Mouse (Mus musculus) lung, embryonic 14.5 days (tissue): ENCODE data around the gene Gad1. TPM values are rescaled to one million over a fixed set of nuclear protein-coding genes. Genes with fewer than 3 reads are reported as not detected.

Experiments used
- ATAC-seq: fragments of 200-750 bp; cut with Nextera tagmentation; 2 replicates; pipeline ENCODE4 v1.8.0; 2017; ENCODE audit warnings: mild to moderate bottlenecking, moderate TSS enrichment, moderate library complexity; ENCODE audit not compliant: insufficient read depth
- DNase-seq: peaks from one replicate; pipeline ENCODE4 v3.0.0-alpha.2; 2015
- H3K27ac ChIP-seq: fragments of 300-500 bp; sonication (generic); 2 replicates; pipeline ENCODE4 v1.5.1; 2014; ENCODE audit warnings: low read depth, mild to moderate bottlenecking, moderate library complexity
- H3K27me3 ChIP-seq: fragments of 300-500 bp; sonication (generic); 2 replicates; pipeline ENCODE4 v1.6.1; 2014; ENCODE audit warnings: low read length, control low read depth; ENCODE audit not compliant: insufficient read depth
- H3K36me3 ChIP-seq: fragments of 300-500 bp; sonication (generic); 2 replicates; pipeline ENCODE4 v1.6.1; 2014; ENCODE audit warnings: control low read depth; ENCODE audit not compliant: insufficient read depth
- H3K4me1 ChIP-seq: fragments of 300-500 bp; sonication (generic); 2 replicates; pipeline ENCODE4 v1.6.1; 2014; ENCODE audit warnings: antibody characterized with exemption, control low read depth; ENCODE audit not compliant: insufficient read depth
- H3K4me2 ChIP-seq: fragments of 300-500 bp; sonication (generic); 2 replicates; pipeline ENCODE4 v1.6.1; 2014; ENCODE audit warnings: mild to moderate bottlenecking
- H3K4me3 ChIP-seq: fragments of 300-500 bp; sonication (generic); 2 replicates; pipeline ENCODE4 v1.5.1; 2014; ENCODE audit warnings: low read depth, low read length
- H3K9ac ChIP-seq: fragments of 300-500 bp; sonication (generic); 2 replicates; pipeline ENCODE4 v1.6.1; 2014
- H3K9me3 ChIP-seq: fragments of 300-500 bp; sonication (generic); 2 replicates; pipeline ENCODE4 v1.6.1; 2016; ENCODE audit warnings: low read depth, low read length, control low read depth
- CTCF ChIP-seq: IDR thresholded peaks from 2 replicates; pipeline ENCODE4 v1.5.1; 2016; ENCODE audit warnings: antibody characterized with exemption, low read depth
- WGBS: fragments of 180-500 bp; shearing (Covaris S2); extraction: QIAGEN DNeasy Blood & Tissue Kit; methylation state at CpG from one replicate; pipeline ENCODE4 v1.1.7; 2014; 5-methylcytosine and 5-hydroxymethylcytosine counted together
- polyA plus RNA-seq: library from polyadenylated mRNA; unstranded; fragments of >200 nt; fragmentation: Nextera tagmentation; extraction: Ambion mirVana; gene quantifications from 2 replicates; pipeline ENCODE4 v1.2.1, GENCODE M21; 2014

Gene Gad1
- polyA plus RNA-seq, 1 experiment from 2014 or later: 0.28 TPM

DNA sequence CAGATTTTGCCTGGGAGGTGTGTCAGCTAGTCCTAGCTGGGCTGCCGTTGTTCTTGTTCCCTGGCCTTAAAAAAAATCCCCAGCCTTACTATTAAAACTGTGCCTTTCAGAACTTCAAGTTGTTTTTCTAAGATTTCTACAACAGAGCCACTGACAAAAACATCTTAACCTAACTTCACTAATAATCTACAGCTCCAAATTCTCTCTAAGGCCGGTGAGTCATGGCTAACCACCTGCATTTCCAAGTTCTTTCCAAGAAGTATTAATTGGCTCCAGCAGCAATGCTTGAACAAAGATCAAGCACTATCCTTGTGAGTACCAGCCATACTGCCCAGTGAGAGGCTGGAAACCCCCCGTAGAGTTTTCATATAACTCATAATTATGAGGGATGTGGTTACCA is 56.9 kb downstream of the Gad1 start:
- Histone ChIP-seq H3K9me3 (no peaks in the 10 kb centered on the region), H3K27ac (no peak overlapping the region), H3K36me3 (no peaks in the 10 kb centered on the region), H3K9ac (no peak overlapping the region), H3K4me3 (no peak overlapping the region), H3K4me2 (no peak overlapping the region), H3K4me1 (no peaks in the 10 kb centered on the region), H3K27me3 (no peaks in the 10 kb centered on the region)
- WGBS: 71% methylated on average over 3 of the region's 3 CpGs
- no peak for TF ChIP-seq CTCF
- ATAC-seq: no peak
- no peak for DNase-seq

DNA sequence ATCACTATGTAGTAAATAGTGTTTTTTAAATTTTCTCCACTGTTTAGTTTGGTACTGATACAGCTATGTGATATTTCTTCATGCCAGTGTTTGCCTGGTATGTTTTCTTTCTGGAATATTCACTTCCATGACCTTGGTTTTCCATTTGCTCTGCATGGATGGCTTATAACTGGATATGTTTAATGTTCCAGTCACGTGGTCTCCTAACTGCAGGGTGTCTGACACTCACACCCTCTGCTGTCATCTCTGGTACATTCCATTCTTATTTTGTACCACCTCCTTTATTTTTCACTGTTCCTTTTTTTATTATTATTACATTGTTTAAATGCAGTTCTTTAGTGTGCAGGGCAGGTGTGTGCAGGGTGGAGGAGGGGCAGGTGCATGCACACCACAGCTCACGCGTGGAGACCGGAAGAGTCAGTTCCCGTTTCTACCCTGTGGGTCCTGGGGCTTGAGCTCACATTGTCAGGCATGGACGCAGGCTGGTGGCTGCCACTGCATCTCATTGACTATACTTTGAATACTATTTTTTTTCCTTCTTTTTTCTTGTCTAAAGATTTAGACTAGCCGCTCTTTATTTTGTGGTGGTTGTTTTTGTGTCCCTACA is 62.0 kb downstream of the Gad1 start:
- 81% methylated on average over 7 of the region's 7 CpGs for WGBS

DNA sequence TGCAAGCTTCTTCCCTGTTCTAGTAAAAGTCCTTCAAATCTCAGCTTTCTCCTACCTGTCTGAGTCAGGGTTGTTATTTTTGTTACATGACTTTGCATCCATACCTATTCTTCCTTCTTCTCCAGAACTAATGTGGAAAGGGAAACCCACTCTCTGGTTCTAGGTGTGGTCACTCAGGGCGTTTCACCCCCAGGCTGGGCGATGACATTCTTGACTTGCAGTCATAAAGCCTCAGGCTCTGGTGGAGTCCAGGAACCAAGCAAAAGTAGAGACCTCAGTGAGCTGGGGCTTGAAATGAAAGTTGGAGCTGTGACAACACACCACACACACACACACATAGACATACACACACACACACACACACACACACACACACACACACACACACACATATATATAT is 63.2 kb downstream of the Gad1 start:
- Histone ChIP-seq H3K27me3 (no peaks in the 10 kb centered on the region), H3K4me2 (no peak overlapping the region), H3K4me1 (no peaks in the 10 kb centered on the region), H3K9me3 (no peaks in the 10 kb centered on the region), H3K27ac (no peak overlapping the region), H3K36me3 (no peaks in the 10 kb centered on the region), H3K4me3 (no peak overlapping the region), H3K9ac (no peak overlapping the region)
- no peak for TF ChIP-seq CTCF
- WGBS: 72% methylated on average over 2 of the region's 2 CpGs
- ATAC-seq (no peak), DNase-seq (no peak)

More for the DNA sequence above, 62.0 kb downstream of the Gad1 start:
- no peaks in the 10 kb centered on the region for H3K4me1 ChIP-seq
- no peak overlapping the region for H3K4me2 ChIP-seq
- H3K9me3 ChIP-seq: no peaks in the 10 kb centered on the region
- ATAC-seq: no peak
- no peaks in the 10 kb centered on the region for H3K27me3 ChIP-seq
- DNase-seq: no peak
- H3K36me3 ChIP-seq: no peaks in the 10 kb centered on the region
- TF ChIP-seq CTCF: no peak
- no peak overlapping the region for H3K9ac ChIP-seq
- no peak overlapping the region for H3K4me3 ChIP-seq
- no peak overlapping the region for H3K27ac ChIP-seq

DNA sequence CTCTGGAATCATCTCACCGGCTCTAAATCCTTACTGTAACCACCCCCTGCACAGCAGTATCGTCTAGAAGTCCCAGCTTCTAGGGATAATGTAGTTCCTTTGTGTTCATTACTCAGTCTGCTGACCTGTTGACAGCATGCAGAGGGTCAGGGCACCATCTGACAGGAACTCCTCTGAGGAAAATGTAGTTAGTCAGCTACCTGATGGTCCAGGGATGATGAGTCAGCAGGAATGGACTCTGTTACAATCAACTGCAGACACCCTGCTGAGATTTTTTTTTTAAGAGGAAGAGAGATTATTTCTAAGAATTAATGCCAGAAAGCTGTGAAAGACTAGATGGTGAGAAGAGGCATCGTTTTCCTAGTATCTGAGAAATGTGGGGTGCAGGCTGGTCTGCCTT is 63.7 kb downstream of the Gad1 start:
- H3K27me3 ChIP-seq: no peaks in the 10 kb centered on the region
- H3K4me2 ChIP-seq: no peak overlapping the region
- H3K4me3 ChIP-seq: no peak overlapping the region
- no peak for TF ChIP-seq CTCF
- ATAC-seq: no peak
- no peaks in the 10 kb centered on the region for H3K36me3 ChIP-seq
- H3K9ac ChIP-seq: no peak overlapping the region
- H3K9me3 ChIP-seq: no peaks in the 10 kb centered on the region
- H3K4me1 ChIP-seq: no peaks in the 10 kb centered on the region
- 53% methylated on average over 3 of the region's 3 CpGs for WGBS
- no peak for DNase-seq
- H3K27ac ChIP-seq: no peak overlapping the region

DNA sequence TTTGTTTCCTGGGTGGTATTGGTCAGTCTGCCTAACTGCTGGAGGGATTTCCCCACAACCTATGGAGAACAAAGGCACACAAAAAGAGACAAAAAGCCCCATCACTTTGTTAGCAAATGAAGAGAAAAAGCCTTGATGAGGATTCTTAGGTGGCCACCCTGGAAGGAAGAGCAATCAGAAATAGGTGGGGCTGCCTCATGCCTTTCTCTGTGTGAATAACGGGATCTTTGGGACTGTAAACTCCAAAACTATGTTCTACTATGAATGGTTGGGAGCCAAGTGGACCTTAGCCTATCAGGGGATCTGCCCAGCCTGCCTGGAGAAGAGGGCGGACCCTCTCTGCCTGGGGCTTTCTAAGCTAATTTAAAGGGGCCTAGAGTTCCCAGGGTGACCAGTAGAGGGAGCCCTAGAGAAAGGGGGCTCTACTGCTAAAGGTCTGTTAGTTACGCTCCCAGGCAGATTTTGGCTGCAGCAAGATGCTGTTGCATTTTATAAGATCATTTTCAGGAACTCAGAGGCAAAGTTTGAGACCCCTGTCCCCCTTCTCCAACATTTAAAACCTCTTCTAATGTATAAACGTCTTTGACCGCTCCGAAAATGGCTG is 66.5 kb downstream of the Gad1 start:
- TF ChIP-seq CTCF: peak; percentile 40
- H3K27ac ChIP-seq: no peak overlapping the region
- 88% methylated on average over 6 of the region's 6 CpGs for WGBS
- no peak overlapping the region for H3K4me2 ChIP-seq
- no peaks in the 10 kb centered on the region for H3K9me3 ChIP-seq
- H3K36me3 ChIP-seq: no peaks in the 10 kb centered on the region
- no peak overlapping the region for H3K9ac ChIP-seq
- no peak overlapping the region for H3K4me3 ChIP-seq
- no peak for DNase-seq
- no peaks in the 10 kb centered on the region for H3K27me3 ChIP-seq
- H3K4me1 ChIP-seq: no peaks in the 10 kb centered on the region
- no peak for ATAC-seq

DNA sequence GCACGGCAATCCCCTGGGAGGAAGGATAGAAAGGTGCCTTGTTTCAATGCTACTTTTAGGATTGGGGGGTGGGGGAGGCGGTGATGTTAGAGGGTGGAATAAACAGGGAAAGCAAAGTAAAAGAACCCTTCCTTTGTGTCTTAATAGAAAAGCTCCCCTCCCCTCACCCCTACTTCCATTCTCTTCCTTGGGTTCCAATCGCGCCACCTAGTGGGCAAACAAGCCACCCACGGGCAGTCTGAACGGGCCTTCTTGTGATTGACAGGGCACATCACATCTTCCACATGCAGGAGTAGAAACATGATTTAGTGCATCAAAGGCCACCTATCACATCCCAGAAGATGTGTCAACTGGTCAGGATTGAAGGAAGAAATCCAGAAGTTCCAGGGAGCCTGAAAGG is 67.4 kb downstream of the Gad1 start:
- ATAC-seq (no peak), DNase-seq (peak; percentile 80)
- no peak overlapping the region for H3K27ac ChIP-seq
- no peaks in the 10 kb centered on the region for H3K9me3 ChIP-seq
- no peak overlapping the region for H3K4me2 ChIP-seq
- WGBS: 19% methylated on average over 6 of the region's 6 CpGs
- no peak overlapping the region for H3K9ac ChIP-seq
- H3K27me3 ChIP-seq: no peaks in the 10 kb centered on the region
- H3K4me1 ChIP-seq: no peaks in the 10 kb centered on the region
- H3K36me3 ChIP-seq: no peaks in the 10 kb centered on the region
- TF ChIP-seq CTCF: peak; percentile 72
- H3K4me3 ChIP-seq: no peak overlapping the region

DNA sequence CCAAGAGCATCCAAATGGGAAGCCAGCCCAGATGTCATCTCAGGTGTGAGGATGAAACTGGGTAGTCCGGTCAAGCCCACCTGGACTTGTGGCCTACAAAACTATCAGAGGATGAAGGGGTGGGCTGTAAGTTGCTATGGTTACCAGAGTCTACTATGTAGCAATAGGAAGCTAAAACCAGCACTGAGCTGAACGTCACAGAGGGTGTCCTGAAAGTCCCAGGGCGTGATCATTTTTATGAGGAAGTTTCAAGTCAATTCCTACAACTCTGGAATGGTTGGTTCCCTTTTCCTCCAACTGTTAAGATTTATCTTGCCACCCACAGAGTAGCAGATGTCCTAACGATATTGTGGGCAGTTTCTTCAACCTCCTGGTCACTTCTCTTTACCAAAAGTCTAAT is 69.4 kb downstream of the Gad1 start:
- H3K27ac ChIP-seq: no peak overlapping the region
- H3K27me3 ChIP-seq: no peaks in the 10 kb centered on the region
- H3K4me3 ChIP-seq: no peak overlapping the region
- TF ChIP-seq CTCF: no peak
- no peaks in the 10 kb centered on the region for H3K9me3 ChIP-seq
- H3K4me1 ChIP-seq: no peaks in the 10 kb centered on the region
- H3K36me3 ChIP-seq: no peaks in the 10 kb centered on the region
- no peak overlapping the region for H3K9ac ChIP-seq
- no peak for ATAC-seq
- no peak overlapping the region for H3K4me2 ChIP-seq
- DNase-seq: no peak
- 74% methylated on average over 4 of the region's 4 CpGs for WGBS
